17 mouse cellular contexts compared by ENCODE assay signal in genomic region chr11:117919211-117919610, GRCm38 (mm10). TPM values are rescaled to one million over a fixed set of nuclear protein-coding genes. Genes with fewer than 3 reads are reported as not detected.
DNase-seq lines count a peak whose midpoint lies in the region; ATAC-seq and TF ChIP-seq lines count a peak whose summit lies in the region.
"Had no signal": no experiment of that assay in that cellular context is flagged by ENCODE, and none has a peak within 500 bp of the region (broad histone marks: within the 10 kb centered on the region; RNA-seq: fewer than 3 reads in every experiment).

No protein-coding gene starts in this region.

- peak overlapping the region; percentile 42 for H3K27ac ChIP-seq in hindbrain, embryonic 10.5 days
- H3K27ac ChIP-seq in hindbrain, embryonic 16.5 days (ENCODE audit: low read depth, low read length): no peak overlapping the region
- no peak overlapping the region for H3K27ac ChIP-seq in intestine, postnatal 0 days (ENCODE audit: low read depth, low read length)
- H3K27ac ChIP-seq: embryonic facial prominence, embryonic 15.5 days; heart, embryonic 13.5 days; hindbrain, embryonic 13.5 days; liver, embryonic 13.5 days; midbrain, embryonic 15.5 days had no signal

- H3K4me1 ChIP-seq in hindbrain, embryonic 10.5 days (replicated peaks): peaks cover 39% of the 10 kb centered on the region
- H3K4me1 ChIP-seq in hindbrain, embryonic 16.5 days (ENCODE audit: control insufficient read depth, insufficient read depth, low read depth, low read length): peaks cover 3% of the 10 kb centered on the region; the same call in 1 of the 2 replicates
- H3K4me1 ChIP-seq in intestine, postnatal 0 days (replicated peaks; ENCODE audit: control insufficient read depth, insufficient read depth, low read length): no peaks in the 10 kb centered on the region
- H3K4me1 ChIP-seq: midbrain, embryonic 15.5 days had no signal

- no peaks in the 10 kb centered on the region for H3K36me3 ChIP-seq in hindbrain, embryonic 10.5 days
- H3K36me3 ChIP-seq in hindbrain, embryonic 16.5 days (ENCODE audit: control insufficient read depth, insufficient read depth, low read length): no peaks in the 10 kb centered on the region
- no peaks in the 10 kb centered on the region for H3K36me3 ChIP-seq in intestine, postnatal 0 days (ENCODE audit: control insufficient read depth, insufficient read depth)
- H3K36me3 ChIP-seq: embryonic facial prominence, embryonic 15.5 days; G1E; heart, embryonic 13.5 days; hindbrain, embryonic 13.5 days; liver, embryonic 13.5 days; midbrain, embryonic 15.5 days had no signal

- no peak overlapping the region for H3K9ac ChIP-seq in hindbrain, embryonic 16.5 days (ENCODE audit: low read depth, low read length)
- no peak overlapping the region for H3K9ac ChIP-seq in intestine, postnatal 0 days (ENCODE audit: low read depth, low read length)
- H3K9ac ChIP-seq: embryonic facial prominence, embryonic 15.5 days; heart, embryonic 13.5 days; hindbrain, embryonic 13.5 days; liver, embryonic 13.5 days; midbrain, embryonic 15.5 days had no signal

- no peak for ATAC-seq in hindbrain, embryonic 16.5 days
- ATAC-seq in intestine, postnatal 0 days: no peak
- ATAC-seq: midbrain, embryonic 15.5 days had no signal

- no peak for TF ChIP-seq CTCF in intestine, postnatal 0 days (IDR thresholded peaks at IDR 0.05; ENCODE audit: low read depth)

- 5% methylated on average over 5 of the region's 5 CpGs for WGBS in hindbrain, embryonic 10.5 days
- WGBS in hindbrain, embryonic 16.5 days: 12% methylated on average over 5 of the region's 5 CpGs
- WGBS in intestine, postnatal 0 days: 38% methylated on average over 5 of the region's 5 CpGs

- peak; percentile 20 for DNase-seq in adrenal gland, adult 2 months
- DNase-seq in adrenal gland, adult 18-20 months (ENCODE audit: low spot score in 2 of 2): no peak
- DNase-seq in hindbrain, embryonic 10.5 days (ENCODE audit: low spot score): peak; percentile 54
- peak; percentile 75 for DNase-seq in embryo, embryonic 9.5 days (ENCODE audit: extremely low spot score)
- DNase-seq in kidney, postnatal 4 days: peak; percentile 33 to 46
- DNase-seq in gastrocnemius, adult 8-10 months (ENCODE audit: low spot score in 2 of 2): no peak
- DNase-seq: cerebellum, adult 9-11 months; liver, embryonic 13.5 days; lung, postnatal 14 days had no signal

- H3K4me3 ChIP-seq in hindbrain, embryonic 10.5 days: no peak overlapping the region
- H3K4me3 ChIP-seq in hindbrain, embryonic 16.5 days (ENCODE audit: low read length): no peak overlapping the region
- H3K4me3 ChIP-seq in intestine, postnatal 0 days (ENCODE audit: low read depth, low read length): no peak overlapping the region
- H3K4me3 ChIP-seq: embryonic facial prominence, embryonic 15.5 days; heart, embryonic 13.5 days; hindbrain, embryonic 13.5 days; liver, embryonic 13.5 days; midbrain, embryonic 15.5 days had no signal

- no peak overlapping the region for H3K4me2 ChIP-seq in hindbrain, embryonic 16.5 days (ENCODE audit: low read length)
- no peak overlapping the region for H3K4me2 ChIP-seq in intestine, postnatal 0 days (replicated peaks; ENCODE audit: low read depth)
- H3K4me2 ChIP-seq: embryonic facial prominence, embryonic 15.5 days; heart, embryonic 13.5 days; hindbrain, embryonic 13.5 days; liver, embryonic 13.5 days; midbrain, embryonic 15.5 days had no signal

- peaks cover 64% of the 10 kb centered on the region for H3K27me3 ChIP-seq in hindbrain, embryonic 10.5 days (ENCODE audit: insufficient read depth, poor library complexity, severe bottlenecking)
- no peaks in the 10 kb centered on the region for H3K27me3 ChIP-seq in hindbrain, embryonic 16.5 days (replicated peaks; ENCODE audit: control insufficient read depth, insufficient read depth, low read length)
- no peaks in the 10 kb centered on the region for H3K27me3 ChIP-seq in intestine, postnatal 0 days (replicated peaks; ENCODE audit: control insufficient read depth, insufficient read depth, low read length)
- H3K27me3 ChIP-seq: embryonic facial prominence, embryonic 15.5 days; midbrain, embryonic 15.5 days had no signal

- H3K9me3 ChIP-seq in hindbrain, embryonic 10.5 days: peaks cover 12% of the 10 kb centered on the region
- H3K9me3 ChIP-seq in hindbrain, embryonic 16.5 days (ENCODE audit: control insufficient read depth, low read length): no peaks in the 10 kb centered on the region
- no peaks in the 10 kb centered on the region for H3K9me3 ChIP-seq in intestine, postnatal 0 days (ENCODE audit: control insufficient read depth)
- H3K9me3 ChIP-seq: embryonic facial prominence, embryonic 15.5 days; midbrain, embryonic 15.5 days had no signal

RNA-seq across cellular contexts. Expression of gene Tha1, which starts 45.9 kb away (rescaled TPM):
- 1 to 10 TPM; 8.4 to 9.5 TPM for total RNA-seq in adrenal gland, adult 2 months (2021)
- 40.3 and 49.3 TPM in 2 replicates for polyA plus RNA-seq in adrenal gland, adult 2 months (2012; rRNA removed)
- 10 to 100 TPM in 1 of 2 experiments, 1 to 10 TPM in 1; 9.4 to 13.0 TPM for total RNA-seq in adrenal gland, adult 18-20 months (2021)
- polyA plus RNA-seq in hindbrain, embryonic 10.5 days (2016; fragmentation: Nextera tagmentation; extraction: Ambion mirVana): 3.5 and 3.8 TPM in 2 replicates
- 4.5 and 5.5 TPM in 2 replicates for polyA plus RNA-seq in hindbrain, embryonic 16.5 days (2015; fragmentation: Nextera tagmentation; extraction: Ambion mirVana)
- 15.8 and 16.4 TPM in 2 replicates for polyA plus RNA-seq in intestine, postnatal 0 days (2015; fragmentation: Nextera tagmentation; extraction: Ambion mirVana)
- total RNA-seq in gastrocnemius, adult 8-10 months (2022): 1 to 10 TPM; 2.7 to 3.8 (median 3.4) TPM
- total RNA-seq: G1E had no signal
- polyA plus RNA-seq: G1E had no signal

RNA-seq across cellular contexts. Expression of gene Socs3, which starts 50.6 kb away (rescaled TPM):
- 1 to 10 TPM; 3.2 to 6.9 TPM for total RNA-seq in adrenal gland, adult 2 months (2021)
- 14.1 and 14.8 TPM in 2 replicates for polyA plus RNA-seq in adrenal gland, adult 2 months (2012; rRNA removed)
- 1 to 10 TPM; 4.2 to 5.6 TPM for total RNA-seq in adrenal gland, adult 18-20 months (2021)
- 12.5 and 14.2 TPM in 2 replicates for polyA plus RNA-seq in hindbrain, embryonic 10.5 days (2016; fragmentation: Nextera tagmentation; extraction: Ambion mirVana)
- 7.5 and 8.9 TPM in 2 replicates for polyA plus RNA-seq in hindbrain, embryonic 16.5 days (2015; fragmentation: Nextera tagmentation; extraction: Ambion mirVana)
- polyA plus RNA-seq in intestine, postnatal 0 days (2015; fragmentation: Nextera tagmentation; extraction: Ambion mirVana): 15.7 and 15.9 TPM in 2 replicates
- 1 to 10 TPM; 1.9 to 3.3 (median 2.5) TPM for total RNA-seq in gastrocnemius, adult 8-10 months (2022)

RNA-seq across cellular contexts. Expression of gene Tmem235, which starts 58.7 kb away (rescaled TPM):
- total RNA-seq in adrenal gland, adult 2 months (2021): not detected
- not detected in 2 replicates for polyA plus RNA-seq in adrenal gland, adult 2 months (2012; rRNA removed)
- not detected for total RNA-seq in adrenal gland, adult 18-20 months (2021)
- polyA plus RNA-seq in hindbrain, embryonic 10.5 days (2016; fragmentation: Nextera tagmentation; extraction: Ambion mirVana): not detected in 2 replicates
- polyA plus RNA-seq in hindbrain, embryonic 16.5 days (2015; fragmentation: Nextera tagmentation; extraction: Ambion mirVana): 0.08 TPM in 1 of 2 replicates, not detected in the other
- not detected in 2 replicates for polyA plus RNA-seq in intestine, postnatal 0 days (2015; fragmentation: Nextera tagmentation; extraction: Ambion mirVana)
- total RNA-seq in gastrocnemius, adult 8-10 months (2022): not detected
- total RNA-seq: G1E had no signal
- polyA plus RNA-seq: embryonic facial prominence, embryonic 15.5 days; frontal cortex, adult 2 months; G1E; heart, embryonic 13.5 days; hindbrain, embryonic 13.5 days; liver, embryonic 13.5 days; midbrain, embryonic 15.5 days had no signal

Comparison
In these comparisons a context has a peak if more than half of its experiments do, and no peak if none do; other contexts are left out.
1. DNase-seq: peak in adrenal gland, adult 2 months (single experiment), hindbrain, embryonic 10.5 days (single experiment), embryo, embryonic 9.5 days (single experiment) and kidney, postnatal 4 days (2 of 2); none in adrenal gland, adult 18-20 months (0 of 2) and gastrocnemius, adult 8-10 months (0 of 2).